Mouse (Mus musculus) right cerebral cortex, postnatal 14 days (tissue): Measurements from ENCODE around the gene Rabep2.
A peak's percentile ranks its signal among the peaks of the same experiment; 100 is the strongest.
"Not testable (repeated sequence)": the region's sequence is repeated elsewhere in the genome, so short reads cannot be mapped to it uniquely, and the experiment has no call there.

ENCODE experiments used
- DNase-seq: peaks from one replicate; pipeline ENCODE4 v3.0.0; 2022

Gene Rabep2

DNA sequence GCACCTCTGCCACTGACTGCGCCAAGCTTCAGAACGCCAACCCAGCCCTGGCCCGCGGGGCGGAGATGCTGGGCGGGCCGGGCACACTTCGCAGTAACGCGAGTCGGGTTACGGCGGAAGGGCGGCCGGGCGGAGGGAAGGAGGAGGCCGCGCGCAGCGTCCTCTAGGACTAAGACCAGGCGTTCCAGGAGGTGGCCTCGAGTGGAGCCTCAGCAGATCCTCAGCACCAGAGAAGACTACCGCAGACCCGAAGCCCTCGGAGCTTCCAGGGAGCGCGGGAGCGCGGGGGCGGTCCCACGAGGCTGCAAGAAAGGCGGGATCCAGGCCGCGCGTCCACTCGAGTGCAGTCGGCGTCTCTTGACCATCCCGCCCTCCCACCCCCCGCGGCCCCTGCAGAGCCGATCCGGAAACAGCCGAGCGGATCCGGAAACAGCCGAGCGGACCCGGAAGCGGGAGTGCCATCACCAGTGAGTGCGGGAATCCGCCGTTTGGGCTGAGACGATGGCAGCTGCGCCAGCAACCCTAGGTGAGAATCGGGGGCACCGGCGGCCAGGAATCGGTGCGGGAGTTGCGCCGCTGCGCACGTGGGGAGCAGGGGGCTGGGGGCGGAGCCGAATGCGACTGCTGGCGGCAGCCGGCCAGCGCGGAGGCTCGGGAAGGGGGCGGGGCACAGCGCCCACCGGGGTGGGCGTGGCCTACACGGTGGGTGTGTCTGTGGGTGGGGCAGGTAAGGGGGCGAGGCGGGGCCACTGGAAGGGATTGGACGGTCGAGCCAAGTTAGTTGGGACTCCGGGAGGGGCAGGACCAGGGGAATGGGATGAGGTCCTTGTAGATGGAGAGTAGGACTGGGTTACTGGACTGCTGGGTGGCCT, at the start of gene Rabep2:
Gene Rabep2, plus strand, starts transcription at position 129 of the 872 bp plus-strand sequence.
- DNase-seq: peak; percentile 99

GRCm38 (mm10) chr7:126383565-126383964, 45.0 kb upstream of the Rabep2 start:
- DNase-seq: no peak

- no peak for DNase-seq
Measured at GRCm38 (mm10) chr7:126388185-126388584, 40.4 kb upstream of the Rabep2 start.

DNA sequence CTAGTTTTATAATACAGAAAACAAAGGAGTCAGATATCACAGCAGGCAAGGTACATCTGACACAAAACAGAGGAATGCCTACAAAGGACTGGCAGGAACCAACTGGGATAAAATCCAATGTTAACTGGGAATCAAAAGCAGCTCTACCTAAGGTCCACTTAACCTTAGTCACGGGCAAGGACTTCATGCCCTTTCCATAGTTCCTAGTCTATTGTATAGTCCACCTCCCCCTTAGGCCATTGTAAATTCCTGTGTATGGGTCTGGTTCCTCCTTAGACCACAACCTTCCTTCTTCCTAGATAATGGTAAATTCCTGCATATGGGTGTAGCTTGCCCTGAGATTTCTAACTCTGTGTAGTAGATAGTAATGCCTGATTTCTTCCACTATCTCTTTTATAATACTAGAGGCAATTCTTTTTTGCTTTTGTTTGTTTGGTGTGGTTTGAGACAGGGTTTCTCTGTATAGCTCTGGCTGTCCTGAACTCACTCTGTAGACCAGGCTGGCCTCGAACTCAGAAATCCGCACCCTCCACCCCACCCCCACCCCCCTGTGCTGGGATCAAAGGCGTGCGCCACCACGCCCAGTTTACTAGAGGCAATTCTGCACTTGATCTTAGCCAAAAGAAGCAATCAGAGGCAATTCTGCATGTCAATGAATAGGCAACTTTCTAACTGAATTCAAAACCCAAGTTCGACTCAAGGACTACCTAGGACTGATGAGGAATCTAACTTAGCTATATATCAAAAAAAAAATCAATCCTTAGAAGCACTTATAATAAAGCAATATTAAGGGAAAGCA, 36.3 kb upstream of the Rabep2 start:
- DNase-seq: not testable (repeated sequence)

DNA sequence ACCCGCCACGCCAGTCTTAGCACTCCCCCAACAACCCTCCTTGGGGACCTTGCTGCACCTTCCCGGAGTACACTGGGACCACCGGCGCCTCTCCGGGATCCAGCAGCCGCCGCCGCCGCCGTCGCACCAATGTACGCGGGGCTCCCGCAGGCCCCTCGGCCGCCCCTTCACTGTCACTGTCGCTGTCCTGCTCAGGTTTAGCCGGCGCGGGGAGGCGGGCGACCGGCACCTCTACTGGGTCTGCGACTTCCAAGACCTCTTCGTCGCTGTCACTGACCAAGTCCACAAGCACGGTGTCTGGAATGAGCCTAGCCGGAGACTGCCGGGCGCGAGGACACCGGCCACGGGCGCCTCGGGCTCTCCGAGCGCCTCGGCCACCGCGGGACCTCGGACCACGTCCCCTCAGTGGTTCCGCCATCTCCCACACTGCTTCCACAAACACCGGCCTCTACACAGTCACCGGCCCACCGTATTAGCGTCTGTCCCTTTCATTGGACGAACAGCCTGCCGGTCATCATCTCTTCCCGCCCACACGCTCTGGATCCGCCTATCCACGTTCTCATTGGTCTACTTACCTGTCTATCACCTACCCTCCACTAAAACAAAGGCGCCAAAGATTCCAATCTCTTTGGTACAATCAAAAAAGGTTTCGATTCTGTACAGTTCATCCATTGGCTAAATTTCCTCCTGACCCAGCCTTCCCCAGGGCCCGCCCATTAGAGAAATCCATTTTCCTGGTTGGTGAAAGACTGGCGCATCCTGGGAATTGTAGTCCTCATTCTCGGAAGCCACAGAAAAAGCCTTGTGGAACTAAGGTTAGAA, 32.0 kb upstream of the Rabep2 start, which contains the start of gene Nfatc2ip:
Gene Nfatc2ip, minus strand, starts transcription at position 440 of the 822 bp plus-strand sequence.
- DNase-seq: peak; percentile 84

DNA sequence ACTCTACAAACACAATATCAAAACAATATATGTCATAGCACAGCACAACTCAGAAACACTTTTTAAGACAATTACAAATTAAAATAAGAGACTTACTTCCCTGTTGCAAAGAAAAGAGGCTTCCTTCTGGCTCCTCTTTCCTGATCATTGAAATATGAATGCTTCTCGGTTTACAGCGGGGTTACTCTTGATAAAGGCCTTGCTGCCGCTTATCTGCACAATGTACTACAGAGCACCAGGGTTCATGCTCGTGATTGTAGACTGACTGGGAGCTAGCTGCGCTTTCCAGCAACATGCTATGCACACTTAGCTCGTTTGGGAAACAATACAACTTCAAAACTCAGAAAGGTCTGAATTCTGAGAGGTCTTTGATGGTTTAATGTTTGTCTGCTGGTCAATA, 31.3 kb upstream of the Rabep2 start:
- no peak for DNase-seq

DNA sequence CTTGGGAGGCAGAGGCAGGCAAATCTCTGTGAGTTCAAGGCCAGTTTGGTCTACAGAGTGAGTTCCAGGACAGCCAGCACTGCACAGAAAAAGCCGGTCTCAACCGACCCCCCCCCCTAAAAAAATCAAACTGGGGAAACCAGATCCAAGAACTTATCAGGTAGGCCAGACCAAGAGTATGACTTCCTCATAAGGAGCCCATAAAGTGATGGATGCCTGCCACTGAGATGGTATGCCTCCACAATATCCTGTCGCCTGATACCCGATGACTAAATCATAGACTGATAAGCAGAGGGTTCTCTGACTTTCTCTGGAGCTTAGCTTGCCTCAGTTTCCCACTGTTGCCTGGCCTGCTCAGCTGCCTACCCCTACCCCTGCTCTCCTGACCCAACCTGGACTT, 30.7 kb upstream of the Rabep2 start:
- no peak for DNase-seq

GRCm38 (mm10) chr7:126399548-126399947, 29.0 kb upstream of the Rabep2 start:
- peak; percentile 86 for DNase-seq

- not testable (repeated sequence) for DNase-seq
Measured at GRCm38 (mm10) chr7:126402518-126402917, 26.0 kb upstream of the Rabep2 start.

- no peak for DNase-seq
Measured at GRCm38 (mm10) chr7:126408686-126409085, 19.9 kb upstream of the Rabep2 start.

DNA sequence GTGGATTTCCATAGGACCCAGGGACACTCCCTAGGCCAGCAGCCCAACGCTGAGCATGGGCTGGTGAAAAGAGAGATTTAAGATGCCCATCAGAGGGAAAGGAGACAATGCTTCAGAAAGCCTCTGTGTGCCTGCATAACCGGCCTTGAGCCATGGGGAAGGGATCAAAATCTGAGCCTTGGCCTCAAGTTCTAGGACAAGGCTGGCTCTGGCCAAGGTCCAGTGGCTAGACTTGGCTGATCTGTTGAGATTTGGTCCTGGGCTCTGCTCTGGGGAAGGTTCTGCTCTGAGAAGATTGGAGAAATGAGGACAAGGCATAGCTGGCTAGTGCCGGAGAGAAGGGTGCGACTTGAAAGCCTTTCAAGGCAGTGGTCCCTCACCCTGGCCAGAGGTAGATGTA, 17.5 kb upstream of the Rabep2 start:
- no peak for DNase-seq

DNA sequence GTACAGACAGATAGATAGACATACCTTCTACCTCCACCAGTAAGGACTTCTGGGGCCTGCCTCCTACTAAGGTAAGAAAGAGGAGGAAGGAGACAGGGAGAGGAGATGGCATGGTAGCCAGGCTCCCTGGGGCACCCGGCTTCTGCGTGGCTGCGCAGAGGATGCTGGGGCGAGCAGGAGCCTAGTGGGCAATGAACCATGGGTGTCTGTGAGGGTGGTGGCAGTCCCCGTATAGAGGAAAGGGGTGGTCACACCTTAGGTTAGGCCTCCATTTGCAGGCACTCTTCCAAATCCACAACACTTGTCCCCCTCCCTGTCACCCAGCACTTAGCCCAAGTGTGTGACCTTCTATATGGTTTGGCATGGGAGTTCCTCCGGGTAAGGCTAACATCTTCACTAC, 13.8 kb upstream of the Rabep2 start, which contains the start of gene Cd19:
Gene Cd19, minus strand, starts transcription at position 165 of the 400 bp plus-strand sequence.
- no peak for DNase-seq

GRCm38 (mm10) chr7:126416615-126417014, 11.9 kb upstream of the Rabep2 start:
- no peak for DNase-seq

DNA sequence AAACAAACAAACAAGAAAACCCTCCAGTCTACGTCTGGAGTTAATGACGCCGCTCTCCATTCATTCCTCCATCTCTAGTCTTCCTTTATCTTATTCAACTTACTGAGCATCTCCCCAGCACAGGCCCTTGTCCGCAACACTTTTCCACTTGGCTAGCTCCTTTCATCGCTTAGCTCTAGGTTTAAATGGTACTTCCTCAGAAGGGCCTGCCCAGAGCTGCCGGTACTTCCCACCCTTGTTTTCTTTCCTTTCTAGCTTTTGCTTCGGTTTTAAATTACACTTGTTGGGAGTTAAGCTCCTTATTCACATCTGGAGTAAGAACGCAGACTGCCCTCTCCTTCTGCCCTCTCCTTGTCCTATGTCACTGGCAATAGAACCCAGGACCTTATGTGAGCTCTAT, 11.5 kb upstream of the Rabep2 start:
- no peak for DNase-seq

DNA sequence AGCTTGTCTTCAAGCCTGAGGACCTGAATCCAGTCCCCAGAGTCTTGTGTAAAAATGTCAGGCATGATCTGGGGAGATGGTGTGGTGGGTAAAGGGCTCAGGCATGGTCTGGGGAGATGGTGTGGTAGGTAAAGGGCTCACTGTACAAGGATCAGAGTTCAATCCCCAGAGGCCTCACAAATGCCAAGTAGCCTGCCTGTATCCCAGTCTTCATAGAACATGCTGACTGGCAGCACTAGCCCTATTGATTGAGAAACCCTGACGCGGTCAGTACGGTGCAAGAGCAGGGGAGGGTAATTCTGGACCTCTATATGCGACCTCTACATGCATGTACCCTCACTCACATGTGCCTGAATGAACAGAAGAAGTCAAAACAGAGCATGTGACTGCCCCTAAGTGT, 11.0 kb upstream of the Rabep2 start:
- no peak for DNase-seq

DNA sequence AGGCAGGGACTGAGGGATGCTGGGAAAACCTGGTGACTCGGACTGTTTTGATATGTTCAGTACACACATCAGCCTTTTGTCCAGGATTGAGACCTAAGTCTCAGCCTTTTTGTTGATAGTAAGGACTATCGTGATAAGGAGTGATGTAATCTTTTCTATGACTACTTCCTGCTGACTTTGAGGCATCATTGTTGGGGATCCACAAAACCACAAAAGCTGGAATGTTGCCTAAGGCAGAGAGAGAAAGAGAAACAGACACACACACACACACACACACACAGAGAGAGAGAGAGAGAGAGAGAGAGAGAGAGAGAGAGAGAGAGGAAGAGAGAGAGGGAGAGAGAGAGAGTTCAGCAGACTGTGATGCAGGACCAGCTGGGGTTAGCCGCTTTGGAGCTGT, 10.1 kb upstream of the Rabep2 start:
- DNase-seq: no peak

DNA sequence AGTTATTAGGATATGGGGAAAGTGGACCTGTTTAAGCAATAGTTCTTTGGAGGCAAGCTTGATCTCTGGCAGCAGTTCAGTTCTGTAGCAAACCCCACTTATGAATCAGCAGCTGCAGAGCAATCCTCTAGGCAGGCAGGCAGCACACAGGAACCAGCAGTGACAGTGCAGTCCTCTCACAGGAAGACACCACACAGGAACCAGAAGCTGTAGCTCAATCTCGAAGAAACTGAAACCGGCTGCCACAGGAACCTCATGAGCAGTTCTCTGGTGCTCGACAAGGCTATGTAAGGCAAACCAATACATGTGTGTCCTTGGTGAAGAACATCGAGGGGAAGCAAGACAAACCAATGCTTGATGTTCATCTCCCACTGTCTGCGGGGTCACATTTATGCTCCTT, 6.8 kb upstream of the Rabep2 start:
- no peak for DNase-seq

GRCm38 (mm10) chr7:126424161-126424560, 4.4 kb upstream of the Rabep2 start:
- no peak for DNase-seq

DNA sequence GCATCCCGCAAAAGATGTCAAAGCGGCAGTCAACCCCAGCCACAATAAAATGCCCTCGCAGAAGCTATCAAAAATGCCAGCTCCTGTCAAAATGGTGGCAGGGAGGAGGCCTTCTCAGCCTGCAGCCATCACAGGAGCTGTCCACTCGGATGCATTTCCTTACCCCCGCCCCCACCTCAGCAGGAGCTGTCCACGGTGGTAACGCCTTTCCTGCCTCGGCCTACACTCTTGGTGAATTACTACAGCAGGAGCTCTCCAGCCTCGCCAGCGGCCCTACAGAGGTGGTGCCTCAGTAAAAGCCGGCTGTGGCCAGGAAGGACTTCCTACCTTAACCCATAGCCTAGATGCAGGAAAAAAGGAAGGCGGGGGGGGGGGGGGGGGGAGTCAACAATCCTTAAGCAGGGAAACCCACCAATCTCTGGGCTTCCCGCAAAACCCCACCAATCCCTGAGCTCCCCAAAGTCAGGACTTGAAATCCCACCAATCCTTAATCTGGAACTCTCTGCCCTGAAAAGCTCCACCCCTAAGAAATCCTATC, 1.2 kb upstream of the Rabep2 start:
- no peak for DNase-seq

GRCm38 (mm10) chr7:126428154-126428553, 405 bp upstream of the Rabep2 start:
- DNase-seq: no peak

DNA sequence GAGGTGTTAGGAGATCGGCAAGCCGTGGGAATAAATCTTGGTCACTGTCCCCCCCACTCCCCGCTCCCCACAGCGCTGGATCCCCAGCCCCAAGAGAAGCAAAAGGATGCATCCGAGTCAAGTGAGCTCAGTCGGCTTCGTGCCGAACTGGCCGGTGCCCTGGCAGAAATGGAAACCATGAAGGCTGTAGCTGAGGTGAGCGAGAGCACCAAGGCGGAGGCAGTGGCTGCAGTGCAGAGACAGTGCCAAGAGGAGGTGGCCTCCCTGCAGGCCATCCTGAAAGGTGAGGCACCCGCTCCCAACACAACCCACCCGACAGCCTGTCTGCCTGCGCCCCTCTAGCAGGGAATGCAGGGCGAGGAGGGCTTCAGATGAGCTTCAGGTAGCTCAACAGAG, 942 bp downstream of the Rabep2 start:
- no peak for DNase-seq

DNA sequence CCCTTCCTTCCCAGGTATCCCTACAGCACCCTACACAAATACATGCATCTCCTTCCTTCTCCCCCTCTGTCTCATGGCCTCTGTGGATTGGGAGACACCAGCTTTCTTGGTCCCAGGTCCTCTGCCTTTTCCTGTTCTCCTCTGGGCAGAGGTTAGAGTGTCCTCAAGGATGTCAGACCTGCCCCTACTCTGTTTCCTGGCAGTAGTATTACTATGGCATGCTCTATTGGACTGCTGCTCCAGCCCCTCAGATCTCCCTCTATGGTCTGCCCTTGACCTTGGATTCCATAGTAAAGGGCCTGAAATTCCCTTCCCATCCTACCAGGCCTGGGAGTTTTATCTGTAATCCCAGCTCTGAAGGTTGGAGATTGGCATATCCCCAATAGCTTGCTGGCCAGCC, 1.6 kb downstream of the Rabep2 start:
- DNase-seq: no peak

DNA sequence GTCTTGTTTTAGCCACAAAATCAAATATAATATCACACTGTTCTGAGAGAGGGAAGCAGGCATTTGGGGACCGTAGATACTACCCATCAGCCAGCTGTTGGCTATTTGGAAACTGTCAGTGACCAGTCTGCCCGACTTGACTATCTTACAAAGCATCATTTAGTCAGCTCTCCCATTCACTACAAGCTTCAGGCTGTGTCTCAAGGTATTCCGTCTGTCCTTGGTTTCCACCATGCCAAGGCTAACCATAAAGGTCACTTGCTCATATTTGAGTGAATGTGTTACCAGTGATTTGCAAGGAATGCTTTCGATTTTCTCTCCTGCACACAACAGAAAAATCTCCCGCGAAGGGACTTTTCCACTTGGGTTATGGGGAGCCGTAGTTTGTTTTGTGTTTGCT, 6.2 kb downstream of the Rabep2 start:
- no peak for DNase-seq
